Mouse (Mus musculus) spleen, postnatal 10 days (tissue): ENCODE results near the gene 1700011M02Rik.
"Not testable (repeated sequence)": the region's sequence is repeated elsewhere in the genome, so short reads cannot be mapped to it uniquely, and the experiment has no call there.

Experiments used
- DNase-seq, 2 experiments: peaks; one replicate each; pipeline ENCODE4 v3.0.0; 2021 to 2022; ENCODE audit warnings: low spot score in 2 of 2

Gene 1700011M02Rik

DNA sequence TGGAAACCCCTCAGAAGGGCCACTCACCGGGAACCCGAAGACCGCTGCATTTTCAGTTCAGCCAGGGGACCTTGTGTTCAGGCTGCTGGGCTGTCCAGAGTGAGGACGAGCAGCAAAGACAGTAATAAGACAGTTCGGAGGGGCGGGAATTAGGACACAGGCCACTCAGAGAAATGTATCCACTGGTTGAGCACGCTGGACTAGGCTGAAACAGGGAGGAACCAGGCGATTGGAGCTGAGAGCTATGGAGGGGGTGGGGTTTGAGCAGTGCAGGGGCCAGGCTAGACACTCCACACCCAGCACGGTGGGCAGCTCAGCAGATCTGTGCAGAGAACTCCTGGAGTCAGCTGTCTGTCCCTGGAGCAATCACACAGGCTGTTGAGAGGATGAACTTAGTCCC lies at the start of gene 1700011M02Rik, which contains the start of gene Dmrtc1a:
Gene 1700011M02Rik (plus strand): TSS at position 319 of the 400 bp plus-strand sequence.
Gene Dmrtc1a (minus strand): TSS at position 101 of the 400 bp plus-strand sequence.
- not testable (repeated sequence) for DNase-seq

DNA sequence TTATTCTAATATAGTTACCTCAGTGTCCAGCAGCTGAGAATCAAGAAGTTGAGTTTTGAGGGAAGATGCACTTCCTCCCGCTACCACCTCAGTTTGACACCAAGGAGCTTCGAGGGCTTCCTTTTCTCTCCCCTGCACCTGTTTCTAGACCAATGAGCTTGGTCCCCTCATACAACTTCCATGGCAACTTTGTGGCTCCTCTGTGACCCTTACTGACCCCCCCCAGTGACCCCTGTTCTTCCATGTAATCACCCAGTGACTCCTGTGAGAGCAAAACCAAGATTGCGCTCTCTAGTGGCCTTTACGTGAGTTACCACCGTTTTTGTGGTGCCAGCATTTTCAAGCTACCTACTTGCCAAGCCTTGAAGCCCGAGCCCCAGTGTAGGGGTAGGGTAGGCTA lies 40.8 kb upstream of the 1700011M02Rik start, which contains the start of gene 1700031F05Rik:
Gene 1700031F05Rik (minus strand): TSS at position 101 of the 400 bp plus-strand sequence.
- DNase-seq = no peak

DNA sequence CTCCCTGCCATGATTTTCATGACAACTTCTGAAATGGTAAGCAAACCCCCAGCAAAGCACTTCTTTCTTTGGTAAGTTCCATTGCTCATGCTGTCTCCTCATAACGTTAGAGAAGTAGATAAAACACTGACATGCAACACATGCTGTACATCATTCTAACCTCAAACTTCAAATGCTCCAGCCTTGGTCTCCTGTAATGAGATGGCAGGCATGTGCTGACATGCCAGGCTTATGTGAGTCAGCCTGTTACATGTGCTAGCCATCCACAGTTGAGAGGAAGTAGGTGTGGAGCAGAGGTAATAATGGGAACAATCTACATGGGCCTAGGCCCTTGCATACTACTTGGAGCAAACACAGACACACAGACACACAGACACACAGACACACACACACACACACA lies 6.1 kb downstream of the 1700011M02Rik start:
- DNase-seq = not testable (repeated sequence)

DNA sequence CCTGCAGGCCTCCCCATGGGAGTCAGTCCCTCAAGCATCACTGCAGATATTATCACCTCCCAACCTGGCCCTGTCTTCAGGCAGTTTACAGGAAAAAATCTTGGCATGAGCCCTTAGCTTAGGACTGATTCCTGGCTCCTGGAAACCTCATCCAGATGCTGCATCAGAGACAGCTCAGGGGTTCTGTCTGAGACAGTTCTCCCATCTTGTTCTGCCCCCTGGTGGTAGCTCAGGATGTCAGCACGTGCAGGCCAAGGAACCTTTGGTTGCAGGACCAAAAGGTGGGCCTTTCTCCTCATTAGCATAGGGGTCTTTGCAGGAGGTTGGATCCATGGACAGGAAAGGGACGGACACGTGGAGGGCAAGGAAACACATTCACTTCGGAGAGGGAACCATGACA lies 18.0 kb downstream of the 1700011M02Rik start:
- DNase-seq = peak in 1 of 2 experiments; percentile 19

DNA sequence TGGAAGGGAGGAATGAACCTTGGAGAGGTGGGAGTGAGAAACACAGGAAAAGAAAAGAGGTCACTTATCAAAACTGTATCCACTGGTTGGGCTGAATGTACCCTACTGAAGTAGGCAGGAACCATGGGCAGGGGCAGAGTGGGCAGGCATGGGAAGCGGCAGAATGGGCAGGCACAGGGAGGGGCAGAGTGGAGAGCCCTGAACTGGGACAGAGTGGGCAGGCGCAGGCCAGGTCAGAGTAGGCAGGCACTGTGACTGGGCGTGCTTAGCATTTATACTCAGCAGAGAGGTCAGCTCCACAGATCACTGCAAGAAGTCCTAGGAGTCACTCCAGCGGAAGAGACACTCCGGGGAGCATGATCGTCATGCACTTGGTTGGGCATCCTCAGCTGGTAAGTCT lies 19.4 kb downstream of the 1700011M02Rik start, which contains the start of gene 1700018G05Rik:
Gene 1700018G05Rik (plus strand): TSS at position 301 of the 400 bp plus-strand sequence.
- DNase-seq = not testable (repeated sequence)

DNA sequence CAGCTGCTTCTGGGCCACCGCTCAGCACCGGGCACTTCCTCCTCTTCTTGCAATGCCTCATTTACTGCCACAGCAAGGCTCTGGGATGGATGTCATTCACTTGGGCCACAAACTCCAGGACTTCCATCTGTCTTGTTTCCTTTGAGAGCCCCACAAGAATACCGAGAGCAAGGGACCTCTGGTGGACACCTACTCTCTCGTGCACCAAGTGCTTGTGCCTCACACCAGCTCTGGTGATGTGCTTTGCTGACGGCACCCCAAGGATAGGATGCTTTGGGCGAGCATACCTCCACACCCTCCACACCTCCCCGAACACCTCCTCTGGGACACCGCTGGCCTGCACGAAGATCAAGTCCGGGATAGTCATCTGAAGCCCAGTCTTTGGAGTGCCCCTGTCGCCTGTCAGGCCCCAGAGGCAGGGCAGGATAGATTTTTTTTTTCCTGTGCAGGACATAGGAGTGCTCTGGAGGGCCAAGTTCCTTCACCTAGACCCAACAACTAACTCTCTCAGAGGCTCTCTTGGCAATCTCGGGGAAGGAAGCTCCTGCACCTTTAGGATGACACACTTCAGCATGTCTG lies 24.4 kb downstream of the 1700011M02Rik start:
- DNase-seq = no peak

DNA sequence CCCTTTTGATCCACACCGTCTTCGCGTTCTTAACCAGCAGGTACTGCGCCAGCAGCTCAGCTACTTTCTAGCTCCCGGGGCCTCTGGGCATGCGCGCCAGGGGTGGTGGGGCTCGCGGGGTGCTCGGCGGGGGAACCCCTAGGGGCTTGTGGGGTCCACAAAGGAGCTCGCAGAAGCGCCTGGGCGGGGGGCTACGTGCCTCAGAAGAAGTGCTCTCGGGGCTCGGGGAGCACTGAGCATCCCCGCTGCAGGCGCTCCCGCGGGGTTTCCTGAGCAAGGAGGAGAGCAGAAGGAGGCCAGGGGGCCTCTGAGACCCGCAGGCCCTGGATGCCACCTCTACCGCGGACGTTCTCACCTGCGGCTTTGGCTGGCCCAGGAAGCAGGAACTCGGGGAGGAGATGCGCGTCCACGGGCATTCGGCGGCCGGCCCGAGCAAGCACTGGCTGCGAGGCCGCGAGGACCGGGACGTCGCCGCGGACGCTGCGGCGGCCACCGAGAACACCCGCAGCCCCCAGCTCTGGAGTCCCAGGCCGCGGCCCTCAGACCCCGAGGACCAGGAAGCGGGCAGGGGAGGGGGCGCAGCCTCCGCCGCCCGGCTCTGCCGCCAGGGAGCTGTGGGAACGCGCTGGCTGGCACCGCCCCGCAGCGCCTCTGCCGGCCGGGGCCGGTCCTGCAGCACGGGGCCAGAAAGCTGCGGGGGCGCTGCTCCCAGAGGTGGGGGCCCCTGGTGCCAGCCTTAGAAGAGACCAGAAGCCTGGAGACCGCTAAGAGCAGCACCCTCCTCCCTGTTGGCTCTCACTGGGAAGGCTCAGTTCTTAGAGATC lies 25.1 kb downstream of the 1700011M02Rik start:
- peak; percentile 8 to 23 for DNase-seq

DNA sequence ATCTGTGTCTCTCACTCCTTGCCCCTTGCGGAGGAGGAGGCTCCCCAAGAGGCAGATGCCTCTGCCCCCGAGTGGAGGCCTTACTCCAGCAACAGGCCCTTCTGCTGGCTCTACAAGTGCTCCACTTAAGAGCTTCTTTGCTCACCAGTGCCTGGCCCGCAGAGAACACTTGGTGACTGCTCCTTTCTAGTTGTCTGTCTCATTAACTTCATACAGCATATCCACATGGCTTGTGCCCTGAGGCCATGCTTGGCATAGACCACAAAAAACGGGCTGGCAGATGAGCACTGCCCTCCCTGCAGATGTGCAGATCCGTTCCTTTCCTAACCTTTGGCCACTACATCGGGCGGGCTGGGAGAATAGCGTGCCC lies 25.7 kb downstream of the 1700011M02Rik start:
- DNase-seq = no peak

DNA sequence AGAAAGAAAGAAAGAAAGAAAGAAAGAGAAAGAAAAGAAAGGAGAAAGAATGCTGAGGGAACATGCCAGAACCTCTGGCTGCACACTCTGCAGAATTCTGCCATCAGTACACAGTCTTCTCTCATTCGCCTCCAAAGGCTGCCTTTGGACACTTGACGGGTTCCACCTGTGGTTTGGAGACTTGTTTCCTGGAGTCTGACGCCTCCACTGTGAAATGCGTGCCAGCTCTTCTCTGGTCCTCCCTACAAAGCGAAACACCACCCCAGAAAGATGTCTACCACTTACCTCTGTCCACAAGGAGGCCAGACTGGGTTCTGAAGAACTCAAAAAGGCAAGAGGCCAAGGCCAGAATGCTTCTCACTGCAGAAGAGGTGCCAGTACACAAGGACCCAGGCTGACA lies 28.0 kb downstream of the 1700011M02Rik start:
- DNase-seq = no peak

DNA sequence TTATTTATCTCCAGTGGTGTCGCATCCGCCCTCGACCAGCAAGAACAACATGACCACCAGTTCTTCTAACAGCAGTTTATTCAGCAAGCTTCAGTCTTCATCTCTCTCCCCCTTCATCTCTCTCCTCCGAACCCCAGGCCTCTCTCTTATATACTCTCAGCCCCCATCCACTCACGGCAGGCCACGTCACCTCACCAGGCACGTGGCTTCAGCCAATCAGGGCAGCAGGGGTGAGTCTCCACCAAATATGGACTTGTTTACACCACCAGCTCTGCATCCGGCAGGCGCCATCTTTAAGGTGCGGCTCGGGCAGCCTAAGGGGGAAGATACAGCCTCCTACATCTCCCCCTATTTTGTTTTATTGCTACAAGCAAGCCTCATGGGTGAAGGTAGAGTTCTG lies 41.4 kb downstream of the 1700011M02Rik start:
- not testable (repeated sequence) for DNase-seq

DNA sequence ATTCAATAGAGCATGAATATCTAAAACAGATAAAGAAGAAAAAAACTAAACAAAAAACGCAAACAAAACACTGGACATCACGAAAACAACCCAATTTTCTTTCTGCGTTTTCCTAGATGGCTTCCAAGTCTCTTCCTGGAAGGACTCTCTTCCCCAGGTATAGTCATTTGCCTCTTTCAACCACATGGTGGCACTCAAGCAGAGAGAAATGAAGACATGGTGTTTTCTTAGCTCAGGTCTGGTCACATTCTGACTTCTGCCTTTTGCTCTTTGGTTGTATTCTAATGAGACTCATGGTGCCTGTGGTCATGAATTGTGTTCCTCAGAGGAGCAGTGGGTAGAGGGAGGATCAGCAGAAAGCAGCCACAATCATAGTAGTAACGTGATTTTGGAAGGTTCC lies 50.2 kb downstream of the 1700011M02Rik start:
- DNase-seq = no peak
